Mouse (Mus musculus): ENCODE results near the gene Frem2.

DNA sequence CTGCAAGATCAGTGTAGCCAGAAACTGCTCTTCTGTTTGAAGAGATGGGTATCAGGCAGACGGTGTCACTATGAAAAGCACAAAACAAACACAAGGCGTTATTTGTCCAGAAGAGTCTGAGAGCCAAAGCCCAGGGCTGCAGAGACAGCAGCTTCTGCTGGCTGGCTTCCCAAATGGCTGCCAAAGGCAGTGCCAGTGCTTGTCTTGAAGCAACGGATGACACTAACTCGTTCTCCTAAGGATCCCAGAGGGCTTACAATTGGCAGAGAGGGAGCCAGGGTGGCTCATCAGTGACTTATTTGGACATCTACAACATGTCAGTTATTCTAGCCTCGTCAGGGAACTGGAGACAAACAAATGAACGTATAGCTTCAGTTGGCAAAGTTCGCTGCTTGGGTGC lies 93.4 kb downstream of the Frem2 start:
- no peak for TF ChIP-seq CTCF (IDR thresholded peaks at IDR 0.05)
- no peak for TF ChIP-seq POLR2A (IDR thresholded peaks at IDR 0.05; ENCODE audit: insufficient read depth, low read depth, low read length)
- no peak for TF ChIP-seq EP300 (IDR thresholded peaks at IDR 0.05; ENCODE audit: insufficient read depth, low read depth, low read length)
